Mouse (Mus musculus) C2C12 (cell line): ENCODE measurements at regions not wholly inside any gene's neighbourhood (a gene's known extent, or its start where the extent isn't known, plus 50 kb on each side); places are given as distances from the start of the nearest gene placed in this dataset.

Experiments used
- CTCF ChIP-seq: IDR thresholded peaks from one replicate; pipeline ENCODE4 v1.5.1; 2011; ENCODE audit not compliant: control insufficient read depth, insufficient read depth, insufficient read length
- FOSL1 ChIP-seq: IDR thresholded peaks from one replicate; pipeline ENCODE4 v1.8.0; 2011; ENCODE audit warnings: mild to moderate bottlenecking, low read length; ENCODE audit not compliant: poor library complexity, insufficient read depth, severe bottlenecking
- MAX ChIP-seq: IDR thresholded peaks from one replicate; pipeline ENCODE4 v1.6.1; 2011; ENCODE audit warnings: mild to moderate bottlenecking, control low read depth
- MYOG ChIP-seq: IDR thresholded peaks from one replicate; pipeline ENCODE4 v1.6.1; 2011; ENCODE audit not compliant: control insufficient read depth, insufficient read length; ENCODE audit errors: extremely low read depth

DNA sequence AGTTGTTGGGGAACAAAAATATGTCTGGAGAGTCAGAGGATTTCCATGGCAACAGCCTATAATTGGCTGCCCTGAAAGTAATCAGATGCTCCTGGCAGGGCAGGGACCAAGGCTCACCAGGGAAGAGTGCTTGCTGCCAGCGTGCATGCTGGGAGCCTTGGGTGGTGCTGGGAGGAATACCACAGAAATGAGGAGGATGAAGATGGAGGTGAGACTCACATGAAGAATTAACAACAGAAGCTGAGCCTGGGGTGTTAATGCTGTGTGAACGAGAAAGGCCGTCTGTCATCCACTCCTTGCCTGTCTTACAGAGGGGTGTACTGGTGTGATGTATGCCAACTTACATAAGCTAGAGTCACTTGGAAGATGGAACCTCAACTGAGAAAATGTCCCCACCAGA, 380.3 kb downstream of the Matn1 start:
- TF ChIP-seq CTCF, result no peak
- TF ChIP-seq FOSL1, result no peak
- TF ChIP-seq MYOG, result no peak
- no peak for TF ChIP-seq MAX
